Mouse (Mus musculus) thymus, adult 2 months (tissue): ENCODE results near the gene Rnf215. TPM values are rescaled to one million over a fixed set of nuclear protein-coding genes. Genes with fewer than 3 reads are reported as not detected.

Experiments used
- DNase-seq: peaks from one replicate; pipeline ENCODE4 v3.0.0; 2021
- H3K27ac ChIP-seq: fragments of 200-500 bp; 2 replicates; pipeline ENCODE4 v1.5.1; 2012; ENCODE audit warnings: low read length, control low read depth; ENCODE audit not compliant: control insufficient read depth, insufficient read depth
- H3K27me3 ChIP-seq: fragments of 200-500 bp; 2 replicates; pipeline ENCODE4 v1.6.1; 2012; ENCODE audit warnings: mild to moderate bottlenecking, low read length, moderate library complexity, mixed read lengths; ENCODE audit not compliant: control insufficient read depth, insufficient read depth
- H3K36me3 ChIP-seq: fragments of 200-500 bp; 2 replicates; pipeline ENCODE4 v1.6.1; 2012; ENCODE audit warnings: mild to moderate bottlenecking, low read length, moderate library complexity; ENCODE audit not compliant: control insufficient read depth, insufficient read depth
- H3K4me1 ChIP-seq: fragments of 200-500 bp; replicated peaks from 2 replicates; pipeline ENCODE4 v1.6.1; 2012; ENCODE audit warnings: low read length; ENCODE audit not compliant: control insufficient read depth, insufficient read depth
- H3K4me3 ChIP-seq: fragments of 200-500 bp; 2 replicates; pipeline ENCODE4 v1.5.1; 2012; ENCODE audit warnings: mild to moderate bottlenecking, low read length, control low read depth, moderate library complexity; ENCODE audit not compliant: control insufficient read depth, insufficient read depth
- CTCF ChIP-seq: fragments of 200-500 bp; IDR thresholded peaks from 2 replicates; pipeline ENCODE4 v1.5.1; 2012; ENCODE audit warnings: mild to moderate bottlenecking, control low read depth, low read length, moderate library complexity, borderline replicate concordance; ENCODE audit not compliant: control insufficient read depth, poor library complexity, insufficient read depth; ENCODE audit errors: extremely low read depth
- POLR2A ChIP-seq: fragments of 200-500 bp; IDR thresholded peaks from 2 replicates; pipeline ENCODE4 v1.6.1; 2012; ENCODE audit warnings: mild to moderate bottlenecking, low read length, control low read depth, moderate library complexity; ENCODE audit not compliant: control insufficient read depth, poor library complexity, insufficient read depth; ENCODE audit errors: extremely low read depth
- WGBS: fragments of 180-500 bp; shearing (Covaris S2); methylation state at CpG from one replicate; pipeline ENCODE4 v1.1.7; 2018; 5-methylcytosine and 5-hydroxymethylcytosine counted together
- polyA plus RNA-seq: library from polyadenylated mRNA; depleted of rRNA; stranded (reverse); fragments of >200 nt; gene quantifications from 2 replicates; pipeline ENCODE4 v1.2.3, GENCODE M21; 2012; rRNA removed

The Rnf215 gene
- 27.0 and 29.4 TPM in 2 replicates for polyA plus RNA-seq

- peak; percentile 84 for DNase-seq
- H3K27ac ChIP-seq = no peak within 1 kb of the TSS
- H3K4me1 ChIP-seq = peaks cover 10% of the 10 kb centered on the region
- no peaks in the 10 kb centered on the region for H3K36me3 ChIP-seq
- no peaks in the 10 kb centered on the region for H3K27me3 ChIP-seq
- TF ChIP-seq POLR2A (peak; percentile 24; the same call in 1 of the 2 replicates), CTCF (0 out of 2 replicates have a peak, but pooled peaks have one; percentile 4)
- H3K4me3 ChIP-seq = peak within 1 kb of the TSS; percentile 97
- 3% methylated on average over 63 of the region's 66 CpGs for WGBS
Observed at GRCm38 (mm10) chr11:4134986-4135935, at the start of gene Rnf215. Gene Rnf215, plus strand, starts transcription at chr11:4135202.

- DNase-seq = no peak
- no peaks in the 10 kb centered on the region for H3K27me3 ChIP-seq
- no peak overlapping the region for H3K27ac ChIP-seq
- TF ChIP-seq CTCF (no peak), POLR2A (no peak)
- H3K36me3 ChIP-seq = no peaks in the 10 kb centered on the region
- H3K4me3 ChIP-seq = no peak overlapping the region
- WGBS = 69% methylated on average over 1 of the region's 1 CpGs
- H3K4me1 ChIP-seq = no peaks in the 10 kb centered on the region
Observed at GRCm38 (mm10) chr11:4086246-4086645, 48.8 kb upstream of the Rnf215 start.

- H3K4me1 ChIP-seq = no peaks in the 10 kb centered on the region
- no peak overlapping the region for H3K27ac ChIP-seq
- no peak for DNase-seq
- TF ChIP-seq POLR2A (no peak), CTCF (no peak)
- H3K36me3 ChIP-seq = no peaks in the 10 kb centered on the region
- WGBS = 77% methylated on average over 2 of the region's 2 CpGs
- no peaks in the 10 kb centered on the region for H3K27me3 ChIP-seq
- H3K4me3 ChIP-seq = no peak overlapping the region
Observed at GRCm38 (mm10) chr11:4087267-4087666, 47.7 kb upstream of the Rnf215 start.

GRCm38 (mm10) chr11:4093459-4094377 is 41.3 kb upstream of the Rnf215 start:
- 92% methylated on average over 18 of the region's 18 CpGs for WGBS
- H3K27me3 ChIP-seq = no peaks in the 10 kb centered on the region
- TF ChIP-seq POLR2A (no peak), CTCF (no peak)
- H3K36me3 ChIP-seq = no peaks in the 10 kb centered on the region
- H3K4me1 ChIP-seq = peaks cover 20% of the 10 kb centered on the region
- no peak overlapping the region for H3K27ac ChIP-seq
- DNase-seq = no peak
- H3K4me3 ChIP-seq = no peak overlapping the region

DNA sequence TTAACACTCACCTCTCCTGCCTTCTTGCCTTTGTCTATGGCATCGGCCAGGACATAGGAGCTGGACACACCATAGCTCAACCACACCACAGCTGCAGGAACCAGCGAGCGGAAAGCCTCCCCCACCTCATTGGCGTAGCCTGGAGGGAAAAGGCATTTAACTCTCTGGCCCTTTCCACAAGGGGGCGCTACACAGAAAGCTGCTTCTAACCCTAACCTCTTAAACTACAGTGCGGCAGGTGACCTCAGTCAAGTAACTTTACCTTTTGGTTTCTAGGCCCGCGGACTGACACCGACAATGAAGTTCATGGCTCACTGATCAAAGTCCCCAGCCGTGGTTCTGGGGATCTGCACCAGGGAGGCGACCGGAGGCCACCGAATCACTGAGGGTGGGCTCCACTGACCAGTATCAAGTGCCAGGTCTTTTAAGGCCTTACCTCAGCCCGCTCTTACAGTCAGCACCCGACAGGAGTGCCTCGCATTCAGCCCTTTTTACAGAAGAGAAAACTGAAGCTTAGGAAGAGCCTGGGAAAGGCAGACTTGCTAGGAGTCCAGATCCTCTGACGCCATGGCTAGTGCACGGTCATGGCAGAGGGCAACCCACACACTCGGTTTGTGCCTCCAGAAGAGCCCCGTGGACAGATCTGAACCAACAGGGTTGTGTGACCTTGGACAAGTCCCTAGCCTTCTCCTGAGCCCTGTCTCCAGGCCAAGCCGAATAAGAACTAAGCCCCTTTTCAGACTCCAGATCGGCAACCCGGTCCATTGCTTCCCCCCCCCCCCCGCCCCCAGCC is 40.4 kb upstream of the Rnf215 start:
- peak; percentile 60 for DNase-seq
- H3K4me1 ChIP-seq = peaks cover 20% of the 10 kb centered on the region
- H3K27me3 ChIP-seq = no peaks in the 10 kb centered on the region
- TF ChIP-seq POLR2A (no peak), CTCF (peak; percentile 73; the same call in 1 of the 2 replicates)
- 9% methylated on average over 24 of the region's 24 CpGs for WGBS
- H3K4me3 ChIP-seq = peak overlapping the region; percentile 2
- no peaks in the 10 kb centered on the region for H3K36me3 ChIP-seq
- no peak overlapping the region for H3K27ac ChIP-seq
